38 mouse cellular contexts compared by ENCODE assay signal in genomic region chr6:114304668-114305067, GRCm38 (mm10). TPM values are rescaled to one million over a fixed set of nuclear protein-coding genes. Genes with fewer than 3 reads are reported as not detected.
"Had no signal": no experiment of that assay in that cellular context is flagged by ENCODE, and none has a peak within 500 bp of the region (broad histone marks: within the 10 kb centered on the region; RNA-seq: fewer than 3 reads in every experiment).

No protein-coding gene starts in this region.

- H3K4me1 ChIP-seq: heart, embryonic 12.5 days; heart, embryonic 13.5 days; heart, embryonic 15.5 days; hindbrain, embryonic 12.5 days; intestine, embryonic 15.5 days had no signal

- H3K4me2 ChIP-seq: heart, embryonic 11.5 days; heart, embryonic 12.5 days; heart, embryonic 13.5 days; heart, embryonic 15.5 days; hindbrain, embryonic 12.5 days; hindbrain, embryonic 13.5 days; hindbrain, embryonic 14.5 days; hindbrain, embryonic 15.5 days; intestine, embryonic 15.5 days; kidney, embryonic 15.5 days had no signal

- DNase-seq: heart, postnatal 10 days; heart, postnatal 14 days; heart, postnatal 36 days; heart, postnatal 4 days; kidney, adult 11 months; kidney, adult 18-20 months; kidney, adult 2 months; kidney, adult 8-10 months; kidney, adult 9 months; kidney, postnatal 10 days; kidney, postnatal 14 days; kidney, postnatal 25 days; kidney, postnatal 36 days; kidney, postnatal 4 days; layer of hippocampus, adult 9-11 months; layer of hippocampus, postnatal 36 days had no signal

- H3K36me3 ChIP-seq: heart, embryonic 10.5 days; heart, embryonic 12.5 days; heart, embryonic 13.5 days; heart, embryonic 15.5 days; hindbrain, embryonic 10.5 days; intestine, embryonic 15.5 days; kidney, embryonic 15.5 days had no signal

- H3K27ac ChIP-seq: heart, embryonic 10.5 days; heart, embryonic 13.5 days; heart, embryonic 15.5 days; hindbrain, embryonic 10.5 days; hindbrain, embryonic 12.5 days; hindbrain, embryonic 13.5 days; hindbrain, embryonic 14.5 days; hindbrain, embryonic 15.5 days; hindbrain, postnatal 0 days; intestine, embryonic 15.5 days; kidney, embryonic 15.5 days; kidney, postnatal 0 days; layer of hippocampus, adult 2 months had no signal

- H3K4me3 ChIP-seq: heart, embryonic 10.5 days; heart, embryonic 12.5 days; heart, embryonic 13.5 days; heart, embryonic 15.5 days; hindbrain, embryonic 10.5 days; hindbrain, embryonic 12.5 days; hindbrain, embryonic 13.5 days; hindbrain, embryonic 15.5 days; intestine, embryonic 15.5 days; kidney, embryonic 15.5 days; layer of hippocampus, adult 2 months had no signal

- H3K9ac ChIP-seq: heart, embryonic 12.5 days; heart, embryonic 13.5 days; heart, embryonic 15.5 days; hindbrain, embryonic 12.5 days; hindbrain, embryonic 13.5 days; hindbrain, embryonic 14.5 days; hindbrain, embryonic 15.5 days; intestine, embryonic 15.5 days; kidney, embryonic 15.5 days had no signal

- H3K9me3 ChIP-seq: heart, embryonic 10.5 days; heart, embryonic 12.5 days; heart, embryonic 13.5 days; heart, embryonic 15.5 days; hindbrain, embryonic 10.5 days; hindbrain, embryonic 12.5 days; hindbrain, embryonic 13.5 days; hindbrain, embryonic 15.5 days; intestine, embryonic 15.5 days; kidney, embryonic 15.5 days had no signal

- ATAC-seq: hindbrain, embryonic 16.5 days; hindbrain, postnatal 0 days; inflammation-experienced regulatory T-cells, adult 6 months; intestine, embryonic 15.5 days; intestine, embryonic 16.5 days; intestine, postnatal 0 days had no signal

- H3K27me3 ChIP-seq: hindbrain, embryonic 15.5 days had no signal

RNA-seq across cellular contexts. Expression of gene Slc6a1, which starts 22.2 kb away (rescaled TPM):
- total RNA-seq: hematopoietic stem cell, adult 5-6 weeks had no signal
- polyA plus RNA-seq: heart, postnatal 0 days; intestine, embryonic 14.5 days; intestine, embryonic 16.5 days; intestine, postnatal 0 days had no signal
